Mouse (Mus musculus) liver, embryonic 14.5 days (tissue): Measurements from ENCODE around the gene Kat8. TPM values are rescaled to one million over a fixed set of nuclear protein-coding genes. Genes with fewer than 3 reads are reported as not detected.
A peak's percentile ranks its signal among the peaks of the same experiment; 100 is the strongest.

ENCODE experiments used
- ATAC-seq: fragments of 200-750 bp; cut with Nextera tagmentation; 2 replicates; pipeline ENCODE4 v1.8.0; 2017; ENCODE audit warnings: moderate number of reproducible peaks, mild to moderate bottlenecking, moderate library complexity; ENCODE audit not compliant: insufficient read depth
- DNase-seq, 3 experiments: peaks; one replicate each; pipeline ENCODE4 v3.0.0-alpha.2; 2012 to 2013; ENCODE audit warnings: low read depth in 3 of 3, low spot score in 3 of 3
- H3K27ac ChIP-seq: fragments of 300-500 bp; sonication (generic); 2 replicates; pipeline ENCODE4 v1.5.1; 2014; ENCODE audit warnings: moderate library complexity, mild to moderate bottlenecking, control low read depth, inconsistent platforms
- H3K27me3 ChIP-seq: fragments of 300-500 bp; sonication (generic); 2 replicates; pipeline ENCODE4 v1.6.1; 2014; ENCODE audit warnings: mild to moderate bottlenecking, low read length, moderate library complexity; ENCODE audit not compliant: control insufficient read depth, insufficient read depth
- H3K36me3 ChIP-seq: fragments of 300-500 bp; sonication (generic); replicated peaks from 2 replicates; pipeline ENCODE4 v1.6.1; 2014; ENCODE audit warnings: low read depth; ENCODE audit not compliant: control insufficient read depth, insufficient read depth
- H3K4me1 ChIP-seq, 2 experiments: fragments of 200-500 bp in 1 of 2; fragments of 300-500 bp in 1 of 2; sonication (generic) in 1 of 2; replicated peaks; 2 replicates each; pipeline ENCODE4 v1.6.1; 2012 to 2014; ENCODE audit warnings: antibody characterized with exemption in 1 of 2, inconsistent platforms in 1 of 2, low read length in 1 of 2; ENCODE audit not compliant: control insufficient read depth in 2 of 2, insufficient read depth in 2 of 2
- H3K4me2 ChIP-seq: fragments of 300-500 bp; sonication (generic); 2 replicates; pipeline ENCODE4 v1.6.1; 2014; ENCODE audit warnings: low read depth, mild to moderate bottlenecking, control low read depth, moderate library complexity
- H3K4me3 ChIP-seq, 2 experiments: fragments of 200-500 bp in 1 of 2; fragments of 300-500 bp in 1 of 2; sonication (generic) in 1 of 2; 2 replicates each; pipeline ENCODE4 v1.5.1; 2012 to 2014; ENCODE audit warnings: low read depth in 2 of 2, low read length in 2 of 2, mild to moderate bottlenecking in 2 of 2, control low read depth in 1 of 2, inconsistent platforms in 1 of 2, moderate library complexity in 1 of 2; ENCODE audit not compliant: insufficient read depth in 1 of 2
- H3K9ac ChIP-seq: fragments of 300-500 bp; sonication (generic); replicated peaks from 2 replicates; pipeline ENCODE4 v1.6.1; 2014; ENCODE audit warnings: mild to moderate bottlenecking, control low read depth, moderate library complexity
- H3K9me3 ChIP-seq: fragments of 300-500 bp; sonication (generic); 2 replicates; pipeline ENCODE4 v1.6.1; 2016; ENCODE audit warnings: low read length, mixed read lengths; ENCODE audit not compliant: control insufficient read depth
- CTCF ChIP-seq: IDR thresholded peaks from 2 replicates; pipeline ENCODE4 v1.5.1; 2016; ENCODE audit warnings: antibody characterized with exemption, low read depth, control low read depth
- EP300 ChIP-seq: IDR thresholded peaks from 2 replicates; pipeline ENCODE4 v1.6.1; 2016; ENCODE audit warnings: antibody characterized with exemption, low read depth
- WGBS: fragments of 180-500 bp; shearing (Covaris S2); extraction: QIAGEN DNeasy Blood & Tissue Kit; methylation state at CpG from one replicate; pipeline ENCODE4 v1.1.7; 2014; ENCODE audit not compliant: insufficient replicate concordance; 5-methylcytosine and 5-hydroxymethylcytosine counted together
- polyA plus RNA-seq, 2 experiments: library from polyadenylated mRNA; depleted of rRNA in 1 of 2; stranded (reverse) in 1 of 2; unstranded in 1 of 2; fragments of >200 nt; fragmentation: Nextera tagmentation in 1 of 2; extraction: Ambion mirVana in 1 of 2; gene quantifications; 2 replicates each; pipeline versions ENCODE4 v1.2.1 to v1.2.3; 2012 to 2014

Kat8 gene
- polyA plus RNA-seq, 2 experiments, result 13.7 to 17.6 TPM

GRCm38 (mm10) chr7:127925252-127925651, 12.9 kb downstream of the Kat8 start:
- DNase-seq (no peak), ATAC-seq (no peak)
- Histone ChIP-seq H3K4me3 (no peak overlapping the region), H3K9me3 (no peaks in the 10 kb centered on the region), H3K27me3 (no peaks in the 10 kb centered on the region), H3K4me2 (no peak overlapping the region), H3K4me1 (peaks cover 2 to 14% of the 10 kb centered on the region in 2 experiments; a peak in 3 of 4 replicates), H3K36me3 (no peaks in the 10 kb centered on the region; the same call in none of the 2 replicates), H3K9ac (no peak overlapping the region), H3K27ac (no peak overlapping the region)
- no peak for TF ChIP-seq EP300
- no peak for TF ChIP-seq CTCF
- WGBS, result 66% methylated on average over 5 of the region's 5 CpGs

GRCm38 (mm10) chr7:127926066-127926465, 13.8 kb downstream of the Kat8 start:
- Histone ChIP-seq H3K9ac (no peak overlapping the region), H3K27me3 (no peaks in the 10 kb centered on the region), H3K27ac (no peak overlapping the region), H3K4me2 (no peak overlapping the region), H3K9me3 (no peaks in the 10 kb centered on the region), H3K36me3 (no peaks in the 10 kb centered on the region; the same call in none of the 2 replicates), H3K4me1 (peaks cover 2 to 14% of the 10 kb centered on the region in 2 experiments; a peak in 3 of 4 replicates), H3K4me3 (no peak overlapping the region)
- WGBS, result 85% methylated on average over 8 of the region's 8 CpGs
- ATAC-seq, result no peak
- no peak for DNase-seq
- no peak for TF ChIP-seq EP300
- no peak for TF ChIP-seq CTCF

GRCm38 (mm10) chr7:127926846-127927245, 14.5 kb downstream of the Kat8 start:
- Histone ChIP-seq H3K4me1 (peaks cover 2 to 14% of the 10 kb centered on the region in 2 experiments; a peak in 3 of 4 replicates), H3K27me3 (no peaks in the 10 kb centered on the region), H3K4me3 (no peak overlapping the region), H3K9ac (no peak overlapping the region), H3K9me3 (no peaks in the 10 kb centered on the region), H3K4me2 (no peak overlapping the region), H3K27ac (no peak overlapping the region), H3K36me3 (no peaks in the 10 kb centered on the region; the same call in none of the 2 replicates)
- no peak for TF ChIP-seq CTCF
- no peak for TF ChIP-seq EP300
- ATAC-seq, result no peak
- DNase-seq, result no peak
- WGBS, result 78% methylated on average over 11 of the region's 11 CpGs

- no peak for TF ChIP-seq EP300
- TF ChIP-seq CTCF, result no peak
- Histone ChIP-seq H3K9me3 (no peaks in the 10 kb centered on the region), H3K4me2 (no peak overlapping the region), H3K27me3 (no peaks in the 10 kb centered on the region), H3K4me3 (no peak overlapping the region), H3K4me1 (peaks cover 2 to 7% of the 10 kb centered on the region in 2 experiments; a peak in 3 of 4 replicates), H3K27ac (no peak overlapping the region), H3K36me3 (no peaks in the 10 kb centered on the region; the same call in none of the 2 replicates), H3K9ac (no peak overlapping the region)
- 82% methylated on average over 11 of the region's 11 CpGs for WGBS
- ATAC-seq (no peak), DNase-seq (no peak)
Observed at GRCm38 (mm10) chr7:127927726-127928125, 15.4 kb downstream of the Kat8 start.

GRCm38 (mm10) chr7:127928596-127928995, 16.3 kb downstream of the Kat8 start:
- Histone ChIP-seq H3K9me3 (no peaks in the 10 kb centered on the region), H3K9ac (no peak overlapping the region), H3K36me3 (no peaks in the 10 kb centered on the region; the same call in 1 of the 2 replicates), H3K4me2 (peak overlapping the region; percentile 55), H3K4me1 (peaks cover 2 to 7% of the 10 kb centered on the region in 2 experiments; a peak in 3 of 4 replicates), H3K4me3 (peak overlapping the region in 1 of 2 experiments; percentile 48; a peak in 2 of 4 replicates), H3K27me3 (no peaks in the 10 kb centered on the region), H3K27ac (no peak overlapping the region)
- DNase-seq (no peak), ATAC-seq (no peak)
- WGBS, result 62% methylated on average over 5 of the region's 5 CpGs
- no peak for TF ChIP-seq CTCF
- TF ChIP-seq EP300, result no peak
